Mouse (Mus musculus): ENCODE measurements around the gene Azi2. TPM values are rescaled to one million over a fixed set of nuclear protein-coding genes. Genes with fewer than 3 reads are reported as not detected.
A peak's percentile ranks its signal among the peaks of the same experiment; 100 is the strongest.

The Azi2 gene
- polyA plus RNA-seq, 1 experiment from 2014 or later = 85.1 TPM

DNA sequence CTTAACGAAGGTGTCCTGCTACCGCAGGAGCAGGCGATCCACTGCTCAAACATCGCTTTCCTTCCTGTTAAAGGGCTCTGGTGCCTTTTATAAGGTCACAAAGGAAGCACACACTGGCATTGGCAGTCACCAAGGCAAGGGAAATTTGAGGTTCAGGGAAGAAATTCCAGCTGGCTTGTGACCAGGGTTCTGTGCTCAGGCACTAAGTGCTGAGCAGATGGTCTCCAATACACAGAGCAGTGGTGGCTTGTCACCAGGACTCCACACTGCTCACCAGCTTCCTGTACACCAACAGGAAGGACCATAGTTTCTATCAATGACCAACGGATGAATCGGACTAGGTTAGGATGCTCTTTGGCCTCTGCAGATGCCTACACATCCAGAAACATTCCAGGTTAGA is 30.1 kb downstream of the Azi2 start:
- Histone ChIP-seq H3K4me2 (ENCODE audit: low read depth, low read length) (no peak overlapping the region), H3K4me1 (ENCODE audit: control insufficient read depth, insufficient read depth, low read length) (no peaks in the 10 kb centered on the region), H3K9me3 (ENCODE audit: control insufficient read depth, low read length) (no peaks in the 10 kb centered on the region), H3K4me3 (ENCODE audit: low read depth, low read length) (no peak overlapping the region), H3K27me3 (ENCODE audit: control insufficient read depth, insufficient read depth, low read length) (no peaks in the 10 kb centered on the region), H3K9ac (replicated peaks; ENCODE audit: low read depth, low read length) (no peak overlapping the region), H3K27ac (ENCODE audit: low read depth, low read length) (no peak overlapping the region), H3K36me3 (ENCODE audit: control insufficient read depth, insufficient read depth, low read length) (peaks cover 3% of the 10 kb centered on the region; the same call in 1 of the 2 replicates)
- WGBS = 92% methylated on average over 6 of the region's 6 CpGs
- no peak for ATAC-seq (ENCODE audit: low read depth)

DNA sequence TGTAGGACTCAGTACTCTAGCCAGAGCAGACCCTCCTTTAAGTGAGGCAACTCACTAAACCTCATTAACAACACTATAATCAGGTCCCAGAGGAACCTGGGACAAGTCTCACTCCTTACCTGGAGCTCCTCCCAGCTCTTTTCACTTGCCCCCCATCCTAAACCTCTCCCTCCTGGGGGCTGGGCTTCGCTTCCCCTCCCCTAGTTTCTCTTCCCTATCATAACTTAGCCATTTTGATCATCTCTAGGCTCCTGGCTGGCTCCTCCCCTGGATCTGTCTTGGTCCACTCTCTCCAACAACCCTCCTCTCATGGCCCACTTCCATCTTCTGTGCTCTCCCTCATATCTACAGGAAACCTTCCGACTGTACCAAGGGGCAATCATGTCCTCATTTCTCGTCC is 31.0 kb downstream of the Azi2 start:
- Histone ChIP-seq H3K27me3 (ENCODE audit: control insufficient read depth, insufficient read depth, low read length) (no peaks in the 10 kb centered on the region), H3K36me3 (ENCODE audit: control insufficient read depth, insufficient read depth, low read length) (no peaks in the 10 kb centered on the region; the same call in 1 of the 2 replicates), H3K4me3 (ENCODE audit: low read depth, low read length) (no peak overlapping the region), H3K4me2 (ENCODE audit: low read depth, low read length) (no peak overlapping the region), H3K27ac (ENCODE audit: low read depth, low read length) (no peak overlapping the region), H3K9ac (replicated peaks; ENCODE audit: low read depth, low read length) (no peak overlapping the region), H3K4me1 (ENCODE audit: control insufficient read depth, insufficient read depth, low read length) (no peaks in the 10 kb centered on the region), H3K9me3 (ENCODE audit: control insufficient read depth, low read length) (no peaks in the 10 kb centered on the region)
- WGBS = 93% methylated on average over 3 of the region's 3 CpGs
- ATAC-seq (ENCODE audit: low read depth) = no peak

DNA sequence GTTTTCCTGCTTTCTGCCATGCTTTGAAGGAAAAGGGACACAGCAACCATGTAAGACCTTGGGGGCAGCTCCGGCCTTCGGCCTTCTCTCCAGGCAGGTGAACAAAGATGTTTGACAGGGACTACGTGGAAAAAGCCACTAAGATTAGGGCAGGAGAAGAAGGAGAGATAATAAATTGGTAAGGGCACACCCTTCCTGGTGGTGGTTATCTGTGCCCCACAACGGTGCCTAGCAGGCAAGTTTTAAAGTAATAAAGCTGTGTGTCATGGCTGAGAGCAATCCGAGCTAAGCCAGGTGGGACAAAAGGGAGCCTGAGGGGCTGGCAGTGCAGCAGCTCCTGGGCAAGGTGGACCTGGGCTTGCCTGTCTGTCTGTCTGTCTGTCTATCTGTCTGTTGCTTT is 31.8 kb downstream of the Azi2 start:
- ATAC-seq (ENCODE audit: low read depth) = no peak
- 73% methylated on average over 5 of the region's 5 CpGs for WGBS
- Histone ChIP-seq H3K36me3 (ENCODE audit: control insufficient read depth, insufficient read depth, low read length) (no peaks in the 10 kb centered on the region), H3K4me2 (ENCODE audit: low read depth, low read length) (no peak overlapping the region), H3K9ac (replicated peaks; ENCODE audit: low read depth, low read length) (no peak overlapping the region), H3K4me3 (ENCODE audit: low read depth, low read length) (no peak overlapping the region), H3K9me3 (ENCODE audit: control insufficient read depth, low read length) (no peaks in the 10 kb centered on the region), H3K27ac (ENCODE audit: low read depth, low read length) (no peak overlapping the region), H3K4me1 (ENCODE audit: control insufficient read depth, insufficient read depth, low read length) (no peaks in the 10 kb centered on the region), H3K27me3 (ENCODE audit: control insufficient read depth, insufficient read depth, low read length) (no peaks in the 10 kb centered on the region)

DNA sequence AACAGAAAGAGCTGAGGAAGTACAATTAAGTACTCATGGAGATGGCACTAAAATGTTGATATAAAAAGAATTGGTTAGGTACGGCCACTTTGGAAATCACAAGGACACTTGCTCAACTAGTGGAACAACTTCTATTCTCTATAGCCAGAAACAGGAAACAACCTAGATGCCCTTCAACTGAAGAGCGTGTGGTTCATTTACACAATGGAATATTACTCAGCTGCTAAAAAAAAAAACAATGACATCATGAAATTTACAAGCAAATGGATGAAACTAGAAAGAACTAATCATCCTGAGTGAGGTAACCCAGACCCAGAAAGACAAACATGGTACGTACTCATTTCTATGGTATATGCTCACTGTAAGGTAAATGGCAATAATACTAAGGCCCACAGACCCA is 33.1 kb downstream of the Azi2 start:
- Histone ChIP-seq H3K4me2 (ENCODE audit: low read depth, low read length) (no peak overlapping the region), H3K36me3 (ENCODE audit: control insufficient read depth, insufficient read depth, low read length) (no peaks in the 10 kb centered on the region), H3K9me3 (ENCODE audit: control insufficient read depth, low read length) (no peaks in the 10 kb centered on the region), H3K9ac (replicated peaks; ENCODE audit: low read depth, low read length) (no peak overlapping the region), H3K27me3 (ENCODE audit: control insufficient read depth, insufficient read depth, low read length) (no peaks in the 10 kb centered on the region), H3K27ac (ENCODE audit: low read depth, low read length) (no peak overlapping the region), H3K4me1 (ENCODE audit: control insufficient read depth, insufficient read depth, low read length) (no peaks in the 10 kb centered on the region), H3K4me3 (ENCODE audit: low read depth, low read length) (no peak overlapping the region)
- WGBS = 94% methylated on average over 3 of the region's 3 CpGs
- no peak for ATAC-seq (ENCODE audit: low read depth)

DNA sequence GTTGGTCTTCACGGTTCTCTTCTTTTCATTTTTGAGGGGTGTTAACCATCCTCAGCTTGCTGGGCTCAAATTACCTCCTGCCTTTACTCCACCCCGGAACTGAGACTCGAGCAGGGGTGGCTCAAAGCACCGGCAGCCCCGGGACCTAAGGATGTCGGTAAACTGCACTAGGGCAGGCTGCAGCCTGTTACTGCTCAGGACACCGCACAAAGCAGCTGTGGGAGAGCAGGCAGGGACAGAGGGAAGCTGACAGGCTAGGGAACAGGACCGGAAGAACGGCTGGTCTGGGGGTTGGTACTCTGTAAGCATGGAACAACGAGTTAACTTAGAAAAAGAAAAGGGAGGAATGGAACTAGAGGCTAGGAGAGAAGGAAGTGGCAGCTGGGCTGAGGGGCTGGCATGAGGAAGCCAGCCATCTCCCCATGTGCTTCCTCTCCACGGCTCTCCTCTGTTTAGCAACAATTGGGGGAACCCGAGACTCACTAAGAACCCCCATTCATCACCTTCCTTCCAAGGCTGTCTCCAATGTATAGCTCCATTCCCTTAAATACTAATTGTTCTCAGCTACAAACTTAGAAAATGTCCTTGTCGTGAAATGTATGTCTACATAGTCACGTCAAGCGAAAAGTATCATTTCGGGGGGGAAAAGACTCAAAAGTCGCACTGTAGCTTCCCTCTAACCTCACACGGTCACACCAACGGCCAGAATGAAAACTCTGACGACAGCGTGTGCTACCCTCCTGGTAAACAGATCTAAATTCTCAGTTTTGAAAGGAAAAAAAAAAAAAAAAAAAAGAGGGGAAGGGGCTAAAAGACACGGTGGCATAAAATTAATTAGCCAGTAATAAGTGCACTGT is 42.5 kb downstream of the Azi2 start:
- no peaks in the 10 kb centered on the region for H3K4me1 ChIP-seq (ENCODE audit: control insufficient read depth, insufficient read depth, low read length)
- 27% methylated on average over 22 of the region's 22 CpGs for WGBS
- no peaks in the 10 kb centered on the region for H3K27me3 ChIP-seq (ENCODE audit: control insufficient read depth, insufficient read depth, low read length)
- H3K9ac ChIP-seq (replicated peaks; ENCODE audit: low read depth, low read length) = no peak overlapping the region
- H3K9me3 ChIP-seq (ENCODE audit: control insufficient read depth, low read length) = no peaks in the 10 kb centered on the region
- no peak overlapping the region for H3K27ac ChIP-seq (ENCODE audit: low read depth, low read length)
- peak overlapping the region; percentile 35 for H3K4me2 ChIP-seq (ENCODE audit: low read depth, low read length)
- no peak for ATAC-seq (ENCODE audit: low read depth)
- H3K36me3 ChIP-seq (ENCODE audit: control insufficient read depth, insufficient read depth, low read length) = no peaks in the 10 kb centered on the region
- H3K4me3 ChIP-seq (ENCODE audit: low read depth, low read length) = no peak overlapping the region

DNA sequence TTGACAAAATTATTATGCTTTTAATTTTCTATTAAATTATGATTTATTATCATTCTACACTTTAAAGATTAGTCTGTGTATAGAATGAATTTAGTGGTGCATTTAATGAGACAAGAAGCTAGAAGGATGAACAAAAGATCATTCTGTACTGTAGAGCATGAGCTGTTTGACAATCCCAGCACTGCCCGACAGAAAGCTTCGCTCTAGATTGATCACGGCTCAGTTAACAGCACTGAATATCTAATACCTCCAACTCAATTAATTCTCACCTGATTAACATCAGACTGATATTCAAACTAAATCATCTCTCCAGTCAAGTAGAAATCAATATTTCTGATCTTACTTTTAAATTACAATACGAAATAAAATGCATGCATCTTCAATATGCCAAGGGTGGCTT is 43.5 kb downstream of the Azi2 start:
- WGBS = 46% methylated on average over 4 of the region's 4 CpGs
- no peaks in the 10 kb centered on the region for H3K36me3 ChIP-seq (ENCODE audit: control insufficient read depth, insufficient read depth, low read length)
- H3K4me1 ChIP-seq (ENCODE audit: control insufficient read depth, insufficient read depth, low read length) = no peaks in the 10 kb centered on the region
- no peak overlapping the region for H3K9ac ChIP-seq (replicated peaks; ENCODE audit: low read depth, low read length)
- no peak for ATAC-seq (ENCODE audit: low read depth)
- H3K9me3 ChIP-seq (ENCODE audit: control insufficient read depth, low read length) = no peaks in the 10 kb centered on the region
- no peak overlapping the region for H3K4me2 ChIP-seq (ENCODE audit: low read depth, low read length)
- H3K4me3 ChIP-seq (ENCODE audit: low read depth, low read length) = no peak overlapping the region
- H3K27ac ChIP-seq (ENCODE audit: low read depth, low read length) = no peak overlapping the region
- H3K27me3 ChIP-seq (ENCODE audit: control insufficient read depth, insufficient read depth, low read length) = no peaks in the 10 kb centered on the region

- no peaks in the 10 kb centered on the region for H3K27me3 ChIP-seq (ENCODE audit: control insufficient read depth, insufficient read depth, low read length)
- no peak overlapping the region for H3K9ac ChIP-seq (replicated peaks; ENCODE audit: low read depth, low read length)
- no peaks in the 10 kb centered on the region for H3K4me1 ChIP-seq (ENCODE audit: control insufficient read depth, insufficient read depth, low read length)
- H3K27ac ChIP-seq (ENCODE audit: low read depth, low read length) = no peak overlapping the region
- no peak overlapping the region for H3K4me3 ChIP-seq (ENCODE audit: low read depth, low read length)
- ATAC-seq (ENCODE audit: low read depth) = no peak
- H3K4me2 ChIP-seq (ENCODE audit: low read depth, low read length) = no peak overlapping the region
- WGBS = 51% methylated on average over 4 of the region's 4 CpGs
- H3K36me3 ChIP-seq (ENCODE audit: control insufficient read depth, insufficient read depth, low read length) = no peaks in the 10 kb centered on the region
- no peaks in the 10 kb centered on the region for H3K9me3 ChIP-seq (ENCODE audit: control insufficient read depth, low read length)
Observed at GRCm38 (mm10) chr9:118099395-118099794, 59.1 kb downstream of the Azi2 start.

- no peak overlapping the region for H3K4me3 ChIP-seq (ENCODE audit: low read depth, low read length)
- no peak overlapping the region for H3K9ac ChIP-seq (replicated peaks; ENCODE audit: low read depth, low read length)
- WGBS = 98% methylated on average over 2 of the region's 2 CpGs
- no peak for ATAC-seq (ENCODE audit: low read depth)
- H3K36me3 ChIP-seq (ENCODE audit: control insufficient read depth, insufficient read depth, low read length) = no peaks in the 10 kb centered on the region
- H3K4me1 ChIP-seq (ENCODE audit: control insufficient read depth, insufficient read depth, low read length) = no peaks in the 10 kb centered on the region
- no peak overlapping the region for H3K4me2 ChIP-seq (ENCODE audit: low read depth, low read length)
- H3K9me3 ChIP-seq (ENCODE audit: control insufficient read depth, low read length) = no peaks in the 10 kb centered on the region
- H3K27ac ChIP-seq (ENCODE audit: low read depth, low read length) = no peak overlapping the region
- no peaks in the 10 kb centered on the region for H3K27me3 ChIP-seq (ENCODE audit: control insufficient read depth, insufficient read depth, low read length)
Observed at GRCm38 (mm10) chr9:118100484-118100883, 60.2 kb downstream of the Azi2 start.

GRCm38 (mm10) chr9:118101802-118102201 is 61.5 kb downstream of the Azi2 start:
- WGBS = 80% methylated on average over 2 of the region's 2 CpGs
- Histone ChIP-seq H3K4me2 (ENCODE audit: low read depth, low read length) (no peak overlapping the region), H3K9me3 (ENCODE audit: control insufficient read depth, low read length) (no peaks in the 10 kb centered on the region), H3K27me3 (ENCODE audit: control insufficient read depth, insufficient read depth, low read length) (no peaks in the 10 kb centered on the region), H3K9ac (replicated peaks; ENCODE audit: low read depth, low read length) (no peak overlapping the region), H3K4me1 (ENCODE audit: control insufficient read depth, insufficient read depth, low read length) (no peaks in the 10 kb centered on the region), H3K36me3 (ENCODE audit: control insufficient read depth, insufficient read depth, low read length) (no peaks in the 10 kb centered on the region), H3K4me3 (ENCODE audit: low read depth, low read length) (no peak overlapping the region), H3K27ac (ENCODE audit: low read depth, low read length) (no peak overlapping the region)
- no peak for ATAC-seq (ENCODE audit: low read depth)
